ENCODE assay signal across 9 mouse cellular contexts in genomic region chr6:108408053-108408452, GRCm38 (mm10).
DNase-seq lines count a peak whose midpoint lies in the region; TF ChIP-seq lines count a peak whose summit lies in the region.
"Had no signal": no experiment of that assay in that cellular context is flagged by ENCODE, and none has a peak within 500 bp of the region (broad histone marks: within the 10 kb centered on the region; RNA-seq: fewer than 3 reads in every experiment).

No protein-coding gene starts in this region.

- TF ChIP-seq CTCF in small intestine, adult 2 months (IDR thresholded peaks at IDR 0.05; ENCODE audit: extremely low read depth, insufficient read length, insufficient replicate concordance, low read depth, low read length), result peak; percentile 44; the same call in 1 of the 2 replicates

- intact Hi-C loops in heart, postnatal 10 days (cut with DNase I), result loop anchor here (1.0 to 5.0 kb wide), 2 partner anchors 41 to 310 kb away; no protein-coding TSS in a partner anchor

- peaks cover 5% of the 10 kb centered on the region; the same call in 1 of the 2 replicates for H3K36me3 ChIP-seq in small intestine, adult 2 months (ENCODE audit: control insufficient read depth, insufficient read depth, low read length)

- DNase-seq in gastrocnemius, adult 18-20 months (ENCODE audit: low spot score), result peak; percentile 65
- DNase-seq in gastrocnemius, postnatal 25 days, result no peak
- DNase-seq in MN1 (ENCODE audit: low spot score), result peak; percentile 74
- DNase-seq in cerebellum, postnatal 25 days, result peak; percentile 49 to 64
- DNase-seq in heart, postnatal 10 days, result peak; percentile 66 to 77
- DNase-seq in kidney, postnatal 36 days, result peak; percentile 40 to 58
- peak; percentile 65 for DNase-seq in lung, postnatal 14 days

- no peak for TF ChIP-seq POLR2A in small intestine, adult 2 months (IDR thresholded peaks at IDR 0.05; ENCODE audit: low read depth, low read length)

- no peaks in the 10 kb centered on the region for H3K4me1 ChIP-seq in small intestine, adult 2 months (ENCODE audit: control insufficient read depth, insufficient read depth, insufficient read length, low read length)

- no peak overlapping the region for H3K27ac ChIP-seq in small intestine, adult 2 months (ENCODE audit: insufficient read depth, low read depth, low read length)
- H3K27ac ChIP-seq: macrophage had no signal

- H3K4me3 ChIP-seq in small intestine, adult 2 months (ENCODE audit: low read depth, low read length), result no peak overlapping the region

- WGBS in small intestine, adult 2 months, result 93% methylated on average over 3 of the region's 3 CpGs

- no peaks in the 10 kb centered on the region for H3K27me3 ChIP-seq in small intestine, adult 2 months (ENCODE audit: control insufficient read depth, insufficient read depth, low read length)
